8 mouse cellular contexts compared by ENCODE assay signal in the genomic region with DNA sequence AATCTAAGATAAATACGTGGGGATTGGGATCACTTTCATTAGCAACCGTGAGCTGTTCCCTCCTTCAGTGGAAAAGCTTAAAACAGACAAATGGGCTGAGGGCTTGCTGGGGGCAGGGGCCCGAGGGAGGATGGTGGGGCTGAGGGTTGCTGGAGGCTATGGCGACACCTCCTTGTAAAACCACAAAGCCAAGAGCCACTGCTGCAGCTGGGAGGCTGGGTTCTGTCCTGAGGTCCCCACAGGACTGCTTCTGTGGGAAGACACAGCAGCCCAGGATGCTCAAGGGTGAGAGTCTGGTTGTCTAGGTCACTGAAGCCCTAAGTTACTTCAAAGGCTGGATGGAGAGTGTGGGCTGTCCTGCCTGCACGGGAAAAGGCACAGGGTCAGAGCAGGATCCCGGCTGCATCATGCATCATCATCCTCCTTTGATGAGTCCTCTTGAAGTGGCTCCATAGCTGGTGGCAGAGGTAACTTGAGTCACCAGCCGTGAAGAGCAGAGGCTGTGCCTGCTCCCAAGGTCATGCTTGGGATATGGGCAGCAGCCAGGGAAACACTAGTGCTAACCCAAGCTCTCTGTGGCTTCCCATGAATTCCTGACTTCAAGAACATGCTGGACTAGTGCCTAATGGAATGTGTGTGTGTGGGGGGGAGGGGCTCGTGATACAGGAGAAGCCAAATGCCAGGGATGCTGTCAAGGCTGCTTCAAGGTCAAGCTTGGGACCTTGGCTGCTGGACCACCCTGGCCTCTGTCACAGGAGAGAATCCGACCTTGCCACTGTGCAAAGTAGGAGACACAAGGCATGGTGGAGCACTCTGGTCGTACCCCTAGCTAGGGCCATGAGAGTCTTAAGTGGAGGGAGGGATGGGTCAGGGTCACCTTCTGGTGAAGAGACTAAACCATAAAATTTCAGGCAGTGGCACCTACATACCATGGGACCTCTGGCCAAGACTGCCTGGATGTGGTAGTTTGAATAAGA. TPM values are rescaled to one million over a fixed set of nuclear protein-coding genes. Genes with fewer than 3 reads are reported as not detected.
ATAC-seq and TF ChIP-seq lines count a peak whose summit lies in the region.

No protein-coding gene starts in this region.

- no peaks in the 10 kb centered on the region for H3K9me3 ChIP-seq in intestine, embryonic 15.5 days
- 0 out of 2 replicates have a peak, but pooled peaks cover 3% of the 10 kb centered on the region for H3K9me3 ChIP-seq in intestine, postnatal 0 days (ENCODE audit: control insufficient read depth)
- no peaks in the 10 kb centered on the region for H3K9me3 ChIP-seq in forebrain, embryonic 12.5 days
- H3K9me3 ChIP-seq in kidney, embryonic 15.5 days (replicated peaks), result no peaks in the 10 kb centered on the region
- no peaks in the 10 kb centered on the region for H3K9me3 ChIP-seq in neural tube, embryonic 15.5 days (replicated peaks)

- no peak for ATAC-seq in intestine, embryonic 15.5 days
- ATAC-seq in intestine, postnatal 0 days, result no peak
- peak; percentile 27; the same call in 1 of the 2 replicates for ATAC-seq in forebrain, embryonic 12.5 days (ENCODE audit: low FRiP score)
- peak; percentile 62 for ATAC-seq in kidney, embryonic 15.5 days (replicated peaks; ENCODE audit: low FRiP score)
- ATAC-seq in neural tube, embryonic 15.5 days (ENCODE audit: low FRiP score), result peak; percentile 56
- ATAC-seq in frontal cortex, adult (ENCODE audit: low TSS enrichment), result no peak
- ATAC-seq in cerebellum, adult (ENCODE audit: insufficient number of reproducible peaks, low FRiP score, low TSS enrichment), result no peak
- ATAC-seq in inflammation-experienced regulatory T-cells, adult 6 months, result no peak

- no peak overlapping the region for H3K27ac ChIP-seq in intestine, embryonic 15.5 days
- H3K27ac ChIP-seq in intestine, postnatal 0 days (ENCODE audit: low read depth, low read length), result no peak overlapping the region
- H3K27ac ChIP-seq in forebrain, embryonic 12.5 days, result peak overlapping the region; percentile 50
- H3K27ac ChIP-seq in kidney, embryonic 15.5 days, result peak overlapping the region; percentile 61
- H3K27ac ChIP-seq in neural tube, embryonic 15.5 days (replicated peaks), result no peak overlapping the region

- WGBS in intestine, embryonic 15.5 days, result 32% methylated on average over 10 of the region's 10 CpGs
- WGBS in intestine, postnatal 0 days, result 32% methylated on average over 10 of the region's 10 CpGs
- WGBS in forebrain, embryonic 12.5 days, result 26% methylated on average over 10 of the region's 10 CpGs
- 14% methylated on average over 10 of the region's 10 CpGs for WGBS in kidney, embryonic 15.5 days
- 29% methylated on average over 10 of the region's 10 CpGs for WGBS in neural tube, embryonic 15.5 days

- peak overlapping the region; percentile 44 for H3K4me2 ChIP-seq in intestine, embryonic 15.5 days (replicated peaks)
- no peak overlapping the region for H3K4me2 ChIP-seq in intestine, postnatal 0 days (replicated peaks; ENCODE audit: low read depth)
- peak overlapping the region; percentile 39 for H3K4me2 ChIP-seq in forebrain, embryonic 12.5 days
- H3K4me2 ChIP-seq in kidney, embryonic 15.5 days, result peak overlapping the region; percentile 51
- peak overlapping the region; percentile 38 for H3K4me2 ChIP-seq in neural tube, embryonic 15.5 days

- 0 out of 2 replicates have a peak, but pooled peaks cover 10% of the 10 kb centered on the region for H3K4me1 ChIP-seq in intestine, embryonic 15.5 days (replicated peaks)
- no peaks in the 10 kb centered on the region for H3K4me1 ChIP-seq in intestine, postnatal 0 days (replicated peaks; ENCODE audit: control insufficient read depth, insufficient read depth, low read length)
- peaks cover 28% of the 10 kb centered on the region for H3K4me1 ChIP-seq in forebrain, embryonic 12.5 days
- peaks cover 25% of the 10 kb centered on the region for H3K4me1 ChIP-seq in kidney, embryonic 15.5 days
- peaks cover 19% of the 10 kb centered on the region for H3K4me1 ChIP-seq in neural tube, embryonic 15.5 days

- no peaks in the 10 kb centered on the region for H3K36me3 ChIP-seq in intestine, embryonic 15.5 days
- H3K36me3 ChIP-seq in intestine, postnatal 0 days (ENCODE audit: control insufficient read depth, insufficient read depth), result no peaks in the 10 kb centered on the region
- H3K36me3 ChIP-seq in forebrain, embryonic 12.5 days (replicated peaks), result no peaks in the 10 kb centered on the region
- no peaks in the 10 kb centered on the region for H3K36me3 ChIP-seq in kidney, embryonic 15.5 days
- H3K36me3 ChIP-seq in neural tube, embryonic 15.5 days, result no peaks in the 10 kb centered on the region

- no peak overlapping the region for H3K9ac ChIP-seq in intestine, embryonic 15.5 days
- H3K9ac ChIP-seq in intestine, postnatal 0 days (ENCODE audit: low read depth, low read length), result no peak overlapping the region
- peak overlapping the region; percentile 38; the same call in 1 of the 2 replicates for H3K9ac ChIP-seq in forebrain, embryonic 12.5 days
- H3K9ac ChIP-seq in kidney, embryonic 15.5 days, result no peak overlapping the region
- no peak overlapping the region for H3K9ac ChIP-seq in neural tube, embryonic 15.5 days (replicated peaks)

- no peak overlapping the region for H3K4me3 ChIP-seq in intestine, embryonic 15.5 days (replicated peaks)
- H3K4me3 ChIP-seq in intestine, postnatal 0 days (ENCODE audit: low read depth, low read length), result no peak overlapping the region
- H3K4me3 ChIP-seq in forebrain, embryonic 12.5 days (replicated peaks), result no peak overlapping the region
- no peak overlapping the region for H3K4me3 ChIP-seq in kidney, embryonic 15.5 days (replicated peaks)
- no peak overlapping the region for H3K4me3 ChIP-seq in neural tube, embryonic 15.5 days (replicated peaks)

- H3K27me3 ChIP-seq in intestine, embryonic 15.5 days (replicated peaks), result no peaks in the 10 kb centered on the region
- no peaks in the 10 kb centered on the region for H3K27me3 ChIP-seq in intestine, postnatal 0 days (replicated peaks; ENCODE audit: control insufficient read depth, insufficient read depth, low read length)
- peaks cover 60% of the 10 kb centered on the region for H3K27me3 ChIP-seq in forebrain, embryonic 12.5 days
- H3K27me3 ChIP-seq in kidney, embryonic 15.5 days, result no peaks in the 10 kb centered on the region
- H3K27me3 ChIP-seq in neural tube, embryonic 15.5 days (replicated peaks), result 0 out of 2 replicates have a peak, but pooled peaks cover 2% of the 10 kb centered on the region

- no peak for TF ChIP-seq CTCF in intestine, postnatal 0 days (IDR thresholded peaks at IDR 0.05; ENCODE audit: low read depth)

RNA-seq across cellular contexts. Expression of a gene that starts 22.7 kb away (rescaled TPM):
- polyA plus RNA-seq in intestine, embryonic 15.5 days (2015; fragmentation: Nextera tagmentation; extraction: Ambion mirVana), result 0.33 TPM in 2 replicates
- 0.16 and 0.27 TPM in 2 replicates for polyA plus RNA-seq in intestine, postnatal 0 days (2015; fragmentation: Nextera tagmentation; extraction: Ambion mirVana)
- polyA plus RNA-seq in forebrain, embryonic 12.5 days (2016; fragmentation: Nextera tagmentation; extraction: Ambion mirVana), result 0.83 and 0.93 TPM in 2 replicates
- 0.22 and 0.36 TPM in 2 replicates for polyA plus RNA-seq in kidney, embryonic 15.5 days (2015; fragmentation: Nextera tagmentation; extraction: Ambion mirVana)
- polyA plus RNA-seq in neural tube, embryonic 15.5 days (2015; fragmentation: Nextera tagmentation; extraction: Ambion mirVana), result 0.06 and 0.28 TPM in 2 replicates
- polyA plus RNA-seq in inflammation-experienced regulatory T-cells, adult 6 months (2017; shearing (Covaris generic)), result not detected

Comparison
In these comparisons a context has a peak if more than half of its experiments do, and no peak if none do; other contexts are left out.
1. ATAC-seq: peak in forebrain, embryonic 12.5 days (single experiment), kidney, embryonic 15.5 days (single experiment) and neural tube, embryonic 15.5 days (single experiment); none in intestine, embryonic 15.5 days (single experiment), intestine, postnatal 0 days (single experiment), frontal cortex, adult (single experiment), cerebellum, adult (single experiment) and inflammation-experienced regulatory T-cells, adult 6 months (single experiment).
2. H3K27ac ChIP-seq: peak in forebrain, embryonic 12.5 days (single experiment) and kidney, embryonic 15.5 days (single experiment); none in intestine, embryonic 15.5 days (single experiment), intestine, postnatal 0 days (single experiment) and neural tube, embryonic 15.5 days (single experiment).